Mouse (Mus musculus) ES-Bruce4 (cell line): ENCODE measurements around the gene Stk4.

ENCODE experiments used
- CTCF ChIP-seq: IDR thresholded peaks from one replicate; pipeline ENCODE4 v1.8.1; 2011; ENCODE audit warnings: low read depth, low read length
- POLR2A ChIP-seq: IDR thresholded peaks from one replicate; pipeline ENCODE4 v1.8.1; 2011; ENCODE audit warnings: low read length; ENCODE audit not compliant: insufficient read depth

DNA sequence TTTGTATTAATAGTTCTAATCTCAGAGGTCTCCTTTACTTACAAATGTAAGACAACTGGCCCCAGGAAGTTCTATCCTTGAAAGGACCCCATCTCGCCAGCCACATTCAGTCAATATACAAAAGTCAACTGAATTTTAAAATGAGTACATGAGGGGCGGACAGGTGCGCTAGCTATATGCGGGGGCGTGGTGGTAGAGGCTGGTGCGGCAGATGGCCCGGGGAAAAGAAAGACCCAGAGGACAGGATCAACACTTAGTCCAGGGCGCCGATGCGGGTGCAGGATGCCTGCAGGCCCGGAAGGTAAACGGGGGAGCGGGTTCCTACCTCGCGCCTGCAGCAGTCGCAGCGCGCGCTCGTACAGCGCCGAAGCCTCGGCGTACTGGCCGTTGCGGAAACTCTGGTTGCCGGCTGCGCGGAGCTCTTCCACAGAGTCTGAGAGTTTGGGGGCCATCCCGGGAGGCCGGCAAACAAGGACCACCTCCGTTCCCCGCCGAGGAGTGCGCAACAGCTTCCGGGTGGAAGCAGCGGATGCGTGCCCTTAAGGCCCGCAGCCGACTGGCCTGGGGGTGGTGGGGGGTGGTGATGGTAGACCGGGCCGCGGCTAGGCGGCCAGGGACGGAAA is at the start of gene Stk4:
- no peak for TF ChIP-seq CTCF
- TF ChIP-seq POLR2A = no peak
